In the genomic region with DNA sequence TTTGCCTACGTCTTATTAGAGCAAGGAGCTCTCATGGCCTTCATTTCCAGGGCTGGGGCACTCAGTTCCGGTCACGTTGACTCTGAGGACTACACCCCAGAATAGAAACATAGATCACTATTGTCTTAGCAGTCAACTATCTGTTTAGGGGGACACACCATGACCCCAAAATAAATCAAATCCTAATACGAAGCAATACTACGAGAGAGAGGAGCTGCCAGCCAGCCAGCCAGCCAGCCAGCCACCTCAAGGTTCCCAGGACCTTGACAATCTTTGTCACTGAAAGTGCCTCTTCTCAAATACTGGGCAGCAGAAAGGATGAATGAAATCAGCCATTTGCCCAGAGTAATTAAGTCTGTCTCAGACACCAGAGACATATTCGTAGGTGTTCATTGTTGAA, we compare ENCODE assay signal across 16 mouse cellular contexts.
"Had no signal": no experiment of that assay in that cellular context is flagged by ENCODE, and none has a peak within 500 bp of the region (broad histone marks: within the 10 kb centered on the region; RNA-seq: fewer than 3 reads in every experiment).

No protein-coding gene starts in this region.

- H3K9me3 ChIP-seq: lung, embryonic 15.5 days; midbrain, embryonic 12.5 days; neural tube, embryonic 13.5 days; neural tube, embryonic 15.5 days; stomach, embryonic 15.5 days had no signal

- DNase-seq: midbrain, embryonic 14.5 days; retina, postnatal 1 day; right cerebral cortex, adult 18-20 months; right cerebral cortex, postnatal 25 days; thymus, adult 2 months; thymus, postnatal 25 days; thymus, postnatal 4 days had no signal

- ATAC-seq: midbrain, embryonic 16.5 days had no signal

- H3K4me1 ChIP-seq: lung, embryonic 15.5 days; midbrain, embryonic 10.5 days; midbrain, embryonic 12.5 days; neural tube, embryonic 13.5 days; stomach, embryonic 15.5 days had no signal

- H3K4me3 ChIP-seq: lung, embryonic 15.5 days; midbrain, embryonic 10.5 days; midbrain, embryonic 12.5 days; myocyte; neural tube, embryonic 13.5 days; neural tube, embryonic 15.5 days; stomach, embryonic 15.5 days had no signal

- H3K9ac ChIP-seq: lung, embryonic 15.5 days; midbrain, embryonic 12.5 days; neural tube, embryonic 13.5 days; neural tube, embryonic 15.5 days; stomach, embryonic 15.5 days had no signal

- H3K27me3 ChIP-seq: lung, embryonic 15.5 days; midbrain, embryonic 12.5 days; neural tube, embryonic 13.5 days; neural tube, embryonic 15.5 days; stomach, embryonic 15.5 days had no signal

- H3K4me2 ChIP-seq: lung, embryonic 15.5 days; midbrain, embryonic 12.5 days; neural tube, embryonic 13.5 days; neural tube, embryonic 15.5 days; stomach, embryonic 15.5 days had no signal

- H3K27ac ChIP-seq: lung, embryonic 15.5 days; midbrain, embryonic 10.5 days; midbrain, embryonic 12.5 days; neural tube, embryonic 13.5 days; neural tube, embryonic 15.5 days; stomach, embryonic 15.5 days; stomach, postnatal 0 days had no signal

- H3K36me3 ChIP-seq: lung, embryonic 15.5 days; midbrain, embryonic 10.5 days; midbrain, embryonic 12.5 days; neural tube, embryonic 13.5 days; neural tube, embryonic 15.5 days; stomach, embryonic 15.5 days had no signal
